Mouse (Mus musculus) thymus, postnatal 4 days (tissue): ENCODE data around the gene Bmyc.
"Not testable (repeated sequence)": the region's sequence is repeated elsewhere in the genome, so short reads cannot be mapped to it uniquely, and the experiment has no call there.

Experiments
- DNase-seq: peaks from one replicate; pipeline ENCODE4 v3.0.0; 2021

Gene Bmyc

GRCm38 (mm10) chr2:25706643-25707481 lies at the start of gene Bmyc:
Gene Bmyc, plus strand, starts transcription at chr2:25706739.
- DNase-seq, result peak; percentile 87

- no peak for DNase-seq
Measured at GRCm38 (mm10) chr2:25657246-25657645, 49.3 kb upstream of the Bmyc start.

GRCm38 (mm10) chr2:25657652-25658051 lies 48.9 kb upstream of the Bmyc start, which contains the start of gene Lcn5:
Gene Lcn5, plus strand, starts transcription at chr2:25657952.
- DNase-seq, result no peak

- no peak for DNase-seq
Measured at GRCm38 (mm10) chr2:25660279-25660678, 46.3 kb upstream of the Bmyc start.

- DNase-seq, result no peak
Measured at GRCm38 (mm10) chr2:25661245-25661970, 45.1 kb upstream of the Bmyc start.

GRCm38 (mm10) chr2:25663511-25663910 lies 43.0 kb upstream of the Bmyc start:
- DNase-seq, result peak; percentile 89

- DNase-seq, result no peak
Measured at GRCm38 (mm10) chr2:25664125-25664524, 42.4 kb upstream of the Bmyc start.

- DNase-seq, result no peak
Measured at GRCm38 (mm10) chr2:25666516-25666915, 40.0 kb upstream of the Bmyc start.

GRCm38 (mm10) chr2:25676486-25676885 lies 30.1 kb upstream of the Bmyc start, which contains the start of gene Lcn6:
Gene Lcn6, plus strand, starts transcription at chr2:25676786.
- no peak for DNase-seq

- peak; percentile 47 for DNase-seq
Measured at GRCm38 (mm10) chr2:25679559-25679958, 27.0 kb upstream of the Bmyc start.

- no peak for DNase-seq
Measured at GRCm38 (mm10) chr2:25682426-25682825, 24.1 kb upstream of the Bmyc start, which contains the start of gene Lcn10. Gene Lcn10, plus strand, starts transcription at chr2:25682726.

GRCm38 (mm10) chr2:25686941-25687340 lies 19.6 kb upstream of the Bmyc start:
- no peak for DNase-seq

GRCm38 (mm10) chr2:25694605-25695004 lies 11.9 kb upstream of the Bmyc start:
- peak; percentile 82 for DNase-seq

- no peak for DNase-seq
Measured at GRCm38 (mm10) chr2:25696951-25697350, 9.6 kb upstream of the Bmyc start.

- no peak for DNase-seq
Measured at GRCm38 (mm10) chr2:25698696-25699095, 7.8 kb upstream of the Bmyc start.

GRCm38 (mm10) chr2:25699743-25700142 lies 6.8 kb upstream of the Bmyc start, which contains the start of gene Obp2a:
Gene Obp2a, plus strand, starts transcription at chr2:25700043.
- DNase-seq, result not testable (repeated sequence)

- DNase-seq, result no peak
Measured at GRCm38 (mm10) chr2:25701001-25701400, 5.5 kb upstream of the Bmyc start.

GRCm38 (mm10) chr2:25703706-25704105 lies 2.8 kb upstream of the Bmyc start:
- no peak for DNase-seq

- DNase-seq, result peak; percentile 61
Measured at GRCm38 (mm10) chr2:25708121-25708520, 1.6 kb downstream of the Bmyc start.

GRCm38 (mm10) chr2:25709056-25709455 lies 2.5 kb downstream of the Bmyc start:
- not testable (repeated sequence) for DNase-seq

- not testable (repeated sequence) for DNase-seq
Measured at GRCm38 (mm10) chr2:25709791-25710190, 3.3 kb downstream of the Bmyc start.

- DNase-seq, result not testable (repeated sequence)
Measured at GRCm38 (mm10) chr2:25711641-25712040, 5.1 kb downstream of the Bmyc start.

- no peak for DNase-seq
Measured at GRCm38 (mm10) chr2:25717222-25717621, 10.7 kb downstream of the Bmyc start.
